Mouse (Mus musculus) brain, adult 2 months (tissue): ENCODE measurements around the gene Fam189a1.

Experiments used
- DNase-seq: peaks from one replicate; pipeline ENCODE4 v3.0.0; 2011; ENCODE audit warnings: low read depth, low spot score

Fam189a1 gene

GRCm38 (mm10) chr7:64839281-64839680 is 317.1 kb downstream of the Fam189a1 start:
- DNase-seq, result peak; percentile 58

GRCm38 (mm10) chr7:64830214-64830995 is 326.0 kb downstream of the Fam189a1 start:
- no peak for DNase-seq

- DNase-seq, result no peak
These were observed 335.3 kb downstream of the Fam189a1 start for GRCm38 (mm10) chr7:64821081-64821480.

- no peak for DNase-seq
These were observed 336.7 kb downstream of the Fam189a1 start for GRCm38 (mm10) chr7:64819683-64820082.

- peak; percentile 39 for DNase-seq
These were observed 347.5 kb downstream of the Fam189a1 start for GRCm38 (mm10) chr7:64808876-64809275.

- no peak for DNase-seq
These were observed 351.3 kb downstream of the Fam189a1 start for GRCm38 (mm10) chr7:64805100-64805499.

- DNase-seq, result no peak
These were observed 360.8 kb downstream of the Fam189a1 start for GRCm38 (mm10) chr7:64795554-64795953.

- DNase-seq, result no peak
These were observed 364.3 kb downstream of the Fam189a1 start for GRCm38 (mm10) chr7:64792031-64792430.

- DNase-seq, result no peak
These were observed 365.2 kb downstream of the Fam189a1 start for GRCm38 (mm10) chr7:64791145-64791544.

GRCm38 (mm10) chr7:64785040-64785439 is 371.3 kb downstream of the Fam189a1 start:
- DNase-seq, result no peak

GRCm38 (mm10) chr7:64779501-64779900 is 376.9 kb downstream of the Fam189a1 start:
- DNase-seq, result peak; percentile 90

- peak; percentile 79 for DNase-seq
These were observed 379.5 kb downstream of the Fam189a1 start for GRCm38 (mm10) chr7:64776708-64777489.

- no peak for DNase-seq
These were observed 382.9 kb downstream of the Fam189a1 start for GRCm38 (mm10) chr7:64773465-64773864.

- no peak for DNase-seq
These were observed 385.5 kb downstream of the Fam189a1 start for GRCm38 (mm10) chr7:64770779-64771390.

GRCm38 (mm10) chr7:64769768-64770167 is 386.6 kb downstream of the Fam189a1 start:
- DNase-seq, result no peak

- DNase-seq, result peak; percentile 74
These were observed 390.8 kb downstream of the Fam189a1 start for GRCm38 (mm10) chr7:64765595-64765994.

- no peak for DNase-seq
These were observed 401.2 kb downstream of the Fam189a1 start for GRCm38 (mm10) chr7:64755141-64755540.

- DNase-seq, result no peak
These were observed 402.2 kb downstream of the Fam189a1 start for GRCm38 (mm10) chr7:64754161-64754560.

- no peak for DNase-seq
These were observed 402.7 kb downstream of the Fam189a1 start for GRCm38 (mm10) chr7:64753678-64754077.

GRCm38 (mm10) chr7:64752133-64752532 is 404.2 kb downstream of the Fam189a1 start:
- DNase-seq, result peak; percentile 92

- DNase-seq, result peak; percentile 90
These were observed 404.9 kb downstream of the Fam189a1 start for GRCm38 (mm10) chr7:64751465-64751864.

GRCm38 (mm10) chr7:64743610-64744009 is 412.8 kb downstream of the Fam189a1 start:
- DNase-seq, result peak; percentile 74
